Mouse (Mus musculus): ENCODE results near the gene Gm15737. TPM values are rescaled to one million over a fixed set of nuclear protein-coding genes. Genes with fewer than 3 reads are reported as not detected.

Gene Gm15737
- polyA plus RNA-seq (2016; fragmentation: Nextera tagmentation; extraction: Ambion mirVana): 0.04 TPM in 1 of 2 replicates, not detected in the other

- no peaks in the 10 kb centered on the region for H3K27me3 ChIP-seq
- H3K36me3 ChIP-seq (replicated peaks): no peaks in the 10 kb centered on the region
- WGBS: 66% methylated on average over 4 of the region's 4 CpGs
- no peak for ATAC-seq (ENCODE audit: low FRiP score)
- no peak within 1 kb of the TSS for H3K9ac ChIP-seq
- H3K4me2 ChIP-seq: no peak within 1 kb of the TSS
- peaks cover 3% of the 10 kb centered on the region; the same call in 1 of the 2 replicates for H3K4me1 ChIP-seq
- no peaks in the 10 kb centered on the region for H3K9me3 ChIP-seq
- H3K27ac ChIP-seq: no peak within 1 kb of the TSS
- H3K4me3 ChIP-seq (replicated peaks): no peak within 1 kb of the TSS
Measured at GRCm38 (mm10) chr6:92869089-92869581, at the start of gene Gm15737. TSS of gene Gm15737 (plus strand) at chr6:92869357.

DNA sequence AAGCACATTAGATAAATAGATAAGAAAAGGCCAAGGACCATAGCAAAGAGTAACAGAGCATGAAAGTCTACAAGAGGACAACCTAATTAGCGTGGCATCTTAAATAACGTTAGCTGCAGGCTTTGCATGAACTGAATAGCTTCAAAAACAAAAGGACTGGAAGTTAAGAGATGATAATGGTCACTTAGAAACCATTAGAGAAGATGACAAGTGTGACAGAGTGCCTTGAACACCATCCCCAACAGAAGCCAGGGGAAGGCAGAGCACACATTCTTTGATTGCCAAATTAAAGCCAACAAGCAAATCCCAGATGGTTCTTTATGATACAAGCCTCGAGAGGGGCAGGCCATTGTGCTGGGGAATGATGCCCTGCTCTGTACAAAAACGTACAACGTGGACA is 47.6 kb upstream of the Gm15737 start:
- 16% methylated on average over 5 of the region's 5 CpGs for WGBS
- Histone ChIP-seq H3K27ac (no peak overlapping the region), H3K4me1 (peaks cover 21% of the 10 kb centered on the region), H3K27me3 (peaks cover 18% of the 10 kb centered on the region; the same call in 1 of the 2 replicates), H3K9me3 (no peaks in the 10 kb centered on the region), H3K4me2 (no peak overlapping the region), H3K9ac (no peak overlapping the region), H3K4me3 (replicated peaks) (no peak overlapping the region), H3K36me3 (replicated peaks) (no peaks in the 10 kb centered on the region)
- ATAC-seq (ENCODE audit: low FRiP score): no peak

DNA sequence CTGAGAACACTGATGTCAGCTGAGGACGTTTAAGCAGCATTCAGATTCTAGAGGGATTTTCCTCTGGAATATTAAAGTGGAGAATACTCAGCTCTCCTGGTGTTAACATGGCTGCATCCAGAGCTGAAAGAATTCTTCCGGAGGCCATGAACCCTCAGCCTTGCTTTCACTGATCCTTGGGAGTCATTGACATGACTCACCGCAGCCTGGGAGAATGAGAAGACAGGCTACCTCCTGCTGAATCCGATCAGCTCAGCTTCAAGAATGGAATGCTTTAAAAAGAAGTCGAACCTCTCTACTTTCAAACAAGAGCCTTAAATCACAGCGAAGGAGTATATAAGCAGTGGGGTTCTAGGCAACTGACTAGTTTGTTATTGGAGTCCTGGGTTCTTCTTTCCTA is 47.2 kb upstream of the Gm15737 start:
- H3K4me1 ChIP-seq: peaks cover 19% of the 10 kb centered on the region
- no peak overlapping the region for H3K4me2 ChIP-seq
- no peak overlapping the region for H3K27ac ChIP-seq
- WGBS: 31% methylated on average over 6 of the region's 6 CpGs
- no peaks in the 10 kb centered on the region for H3K9me3 ChIP-seq
- H3K27me3 ChIP-seq: peaks cover 15% of the 10 kb centered on the region; the same call in 1 of the 2 replicates
- no peaks in the 10 kb centered on the region for H3K36me3 ChIP-seq (replicated peaks)
- ATAC-seq (ENCODE audit: low FRiP score): no peak
- no peak overlapping the region for H3K4me3 ChIP-seq (replicated peaks)
- no peak overlapping the region for H3K9ac ChIP-seq

- no peak overlapping the region for H3K4me3 ChIP-seq (replicated peaks)
- ATAC-seq (ENCODE audit: low FRiP score): no peak
- no peak overlapping the region for H3K9ac ChIP-seq
- no peak overlapping the region for H3K4me2 ChIP-seq
- peaks cover 13% of the 10 kb centered on the region for H3K4me1 ChIP-seq
- no peaks in the 10 kb centered on the region for H3K9me3 ChIP-seq
- no peaks in the 10 kb centered on the region for H3K36me3 ChIP-seq (replicated peaks)
- 49% methylated on average over 7 of the region's 7 CpGs for WGBS
- H3K27ac ChIP-seq: no peak overlapping the region
- H3K27me3 ChIP-seq: 0 out of 2 replicates have a peak, but pooled peaks cover 8% of the 10 kb centered on the region
Measured at GRCm38 (mm10) chr6:92823991-92824390, 45.2 kb upstream of the Gm15737 start.

GRCm38 (mm10) chr6:92826561-92826960 is 42.6 kb upstream of the Gm15737 start:
- no peaks in the 10 kb centered on the region for H3K9me3 ChIP-seq
- no peak overlapping the region for H3K4me2 ChIP-seq
- no peak for ATAC-seq (ENCODE audit: low FRiP score)
- no peaks in the 10 kb centered on the region for H3K36me3 ChIP-seq (replicated peaks)
- no peak overlapping the region for H3K27ac ChIP-seq
- WGBS: 89% methylated on average over 5 of the region's 5 CpGs
- H3K9ac ChIP-seq: no peak overlapping the region
- no peak overlapping the region for H3K4me3 ChIP-seq (replicated peaks)
- peaks cover 8% of the 10 kb centered on the region for H3K4me1 ChIP-seq
- 0 out of 2 replicates have a peak, but pooled peaks cover 7% of the 10 kb centered on the region for H3K27me3 ChIP-seq

- 46% methylated on average over 5 of the region's 5 CpGs for WGBS
- 0 out of 2 replicates have a peak, but pooled peaks cover 7% of the 10 kb centered on the region for H3K27me3 ChIP-seq
- H3K9me3 ChIP-seq: no peaks in the 10 kb centered on the region
- no peak overlapping the region for H3K9ac ChIP-seq
- ATAC-seq (ENCODE audit: low FRiP score): no peak
- H3K4me2 ChIP-seq: no peak overlapping the region
- H3K4me3 ChIP-seq (replicated peaks): no peak overlapping the region
- H3K36me3 ChIP-seq (replicated peaks): no peaks in the 10 kb centered on the region
- no peaks in the 10 kb centered on the region for H3K4me1 ChIP-seq
- no peak overlapping the region for H3K27ac ChIP-seq
Measured at GRCm38 (mm10) chr6:92827360-92827759, 41.8 kb upstream of the Gm15737 start.

DNA sequence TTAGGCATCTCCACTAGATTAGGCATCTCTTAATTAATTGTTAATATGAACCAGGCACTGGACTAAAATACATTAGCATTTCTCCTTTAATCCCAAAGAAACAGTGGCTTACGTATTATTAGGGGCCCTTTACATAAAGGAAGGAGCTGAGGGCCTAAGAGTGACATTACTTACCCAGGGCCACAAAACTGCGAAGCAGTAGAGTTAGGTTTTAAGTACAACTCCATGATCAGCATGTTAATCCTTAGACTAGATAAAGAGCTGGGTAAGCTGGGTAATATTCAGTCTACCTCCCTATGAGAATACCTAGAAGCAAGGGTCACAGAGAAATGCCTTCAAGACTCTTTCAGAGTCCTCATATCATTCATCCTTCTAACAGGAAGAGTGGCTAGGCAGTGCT is 40.0 kb upstream of the Gm15737 start:
- ATAC-seq (ENCODE audit: low FRiP score): no peak
- H3K4me2 ChIP-seq: no peak overlapping the region
- H3K9me3 ChIP-seq: no peaks in the 10 kb centered on the region
- H3K27me3 ChIP-seq: no peaks in the 10 kb centered on the region
- no peak overlapping the region for H3K4me3 ChIP-seq (replicated peaks)
- no peak overlapping the region for H3K27ac ChIP-seq
- 83% methylated on average over 2 of the region's 2 CpGs for WGBS
- H3K36me3 ChIP-seq (replicated peaks): no peaks in the 10 kb centered on the region
- no peak overlapping the region for H3K9ac ChIP-seq
- no peaks in the 10 kb centered on the region for H3K4me1 ChIP-seq

- H3K9ac ChIP-seq: no peak overlapping the region
- no peaks in the 10 kb centered on the region for H3K36me3 ChIP-seq (replicated peaks)
- H3K27me3 ChIP-seq: no peaks in the 10 kb centered on the region
- H3K4me1 ChIP-seq: no peaks in the 10 kb centered on the region
- ATAC-seq (ENCODE audit: low FRiP score): no peak
- WGBS: 91% methylated on average over 2 of the region's 2 CpGs
- no peak overlapping the region for H3K27ac ChIP-seq
- H3K9me3 ChIP-seq: no peaks in the 10 kb centered on the region
- H3K4me2 ChIP-seq: no peak overlapping the region
- H3K4me3 ChIP-seq (replicated peaks): no peak overlapping the region
Measured at GRCm38 (mm10) chr6:92831106-92831505, 38.1 kb upstream of the Gm15737 start.

DNA sequence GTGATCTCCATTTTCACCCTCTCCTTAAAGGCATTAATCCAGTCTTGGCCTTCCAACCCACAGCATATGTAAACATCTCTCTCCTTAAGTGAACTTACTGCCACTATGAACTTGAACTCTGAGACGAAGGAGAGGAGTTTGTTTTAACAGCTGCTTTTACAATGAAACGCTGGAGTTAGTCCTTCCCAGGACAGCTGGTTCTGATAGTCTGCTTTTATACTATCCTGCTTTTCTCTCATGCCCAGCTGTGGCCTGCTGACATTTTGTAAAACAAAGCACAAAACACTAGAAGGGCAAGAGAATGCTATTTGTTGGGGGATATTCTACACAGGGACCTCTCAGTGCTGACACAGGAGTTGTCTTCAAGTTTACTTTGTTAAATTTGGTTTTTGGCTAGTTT is 27.2 kb upstream of the Gm15737 start:
- Histone ChIP-seq H3K4me1 (no peaks in the 10 kb centered on the region), H3K27ac (no peak overlapping the region), H3K9me3 (no peaks in the 10 kb centered on the region), H3K27me3 (no peaks in the 10 kb centered on the region), H3K4me2 (no peak overlapping the region), H3K9ac (no peak overlapping the region), H3K4me3 (replicated peaks) (no peak overlapping the region), H3K36me3 (replicated peaks) (no peaks in the 10 kb centered on the region)
- no peak for ATAC-seq (ENCODE audit: low FRiP score)
- WGBS: 18% methylated on average over 2 of the region's 2 CpGs

GRCm38 (mm10) chr6:92843474-92843873 is 25.7 kb upstream of the Gm15737 start:
- no peak overlapping the region for H3K4me2 ChIP-seq
- 85% methylated on average over 2 of the region's 2 CpGs for WGBS
- no peak for ATAC-seq (ENCODE audit: low FRiP score)
- H3K27me3 ChIP-seq: no peaks in the 10 kb centered on the region
- no peak overlapping the region for H3K9ac ChIP-seq
- no peak overlapping the region for H3K27ac ChIP-seq
- no peaks in the 10 kb centered on the region for H3K36me3 ChIP-seq (replicated peaks)
- no peak overlapping the region for H3K4me3 ChIP-seq (replicated peaks)
- H3K9me3 ChIP-seq: no peaks in the 10 kb centered on the region
- H3K4me1 ChIP-seq: no peaks in the 10 kb centered on the region

DNA sequence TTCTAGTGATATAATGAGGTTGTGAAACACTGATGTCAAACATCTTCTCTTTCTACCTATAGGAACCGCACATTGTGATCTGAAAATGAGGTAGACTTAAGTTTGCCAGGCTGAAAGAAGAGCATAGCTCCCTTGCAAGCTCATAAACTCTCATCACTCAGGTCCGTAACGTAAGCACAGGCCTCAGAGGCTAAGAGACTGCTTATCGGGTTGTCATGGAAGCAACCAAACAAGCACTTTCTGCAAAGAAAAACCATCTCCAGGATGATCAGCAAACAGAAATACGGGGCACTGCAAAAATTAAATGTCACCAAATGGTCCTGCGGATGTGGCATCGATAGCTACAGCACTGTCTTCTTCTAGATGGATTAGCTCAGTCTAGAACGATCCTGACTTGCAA is 23.3 kb upstream of the Gm15737 start:
- WGBS: 91% methylated on average over 8 of the region's 8 CpGs
- H3K4me3 ChIP-seq (replicated peaks): no peak overlapping the region
- ATAC-seq (ENCODE audit: low FRiP score): no peak
- H3K9ac ChIP-seq: no peak overlapping the region
- no peak overlapping the region for H3K27ac ChIP-seq
- H3K27me3 ChIP-seq: no peaks in the 10 kb centered on the region
- no peak overlapping the region for H3K4me2 ChIP-seq
- no peaks in the 10 kb centered on the region for H3K9me3 ChIP-seq
- peaks cover 8% of the 10 kb centered on the region for H3K4me1 ChIP-seq
- H3K36me3 ChIP-seq (replicated peaks): no peaks in the 10 kb centered on the region

DNA sequence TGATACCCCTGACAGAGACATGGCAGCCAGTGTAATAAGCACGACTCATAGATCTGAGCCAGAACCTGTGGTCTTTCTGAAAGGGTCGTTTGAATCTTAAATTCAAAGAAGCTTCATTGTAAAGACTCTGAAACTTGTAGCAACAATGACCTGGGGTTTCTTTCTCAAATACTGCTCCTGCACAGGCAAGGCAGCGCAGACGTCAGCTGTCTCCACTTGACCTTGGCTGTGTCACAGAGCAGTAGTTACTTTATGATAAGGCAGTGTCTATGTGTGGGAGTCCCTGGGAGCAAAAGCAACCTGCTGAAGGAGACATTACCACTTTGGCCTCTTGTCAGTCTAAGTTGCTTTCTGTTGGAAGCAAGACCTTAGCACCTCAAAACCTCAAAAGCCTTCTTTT is 22.5 kb upstream of the Gm15737 start:
- WGBS: 57% methylated on average over 4 of the region's 4 CpGs
- no peaks in the 10 kb centered on the region for H3K9me3 ChIP-seq
- H3K4me3 ChIP-seq (replicated peaks): no peak overlapping the region
- H3K27me3 ChIP-seq: no peaks in the 10 kb centered on the region
- H3K4me2 ChIP-seq: no peak overlapping the region
- H3K36me3 ChIP-seq (replicated peaks): no peaks in the 10 kb centered on the region
- no peak overlapping the region for H3K9ac ChIP-seq
- ATAC-seq (ENCODE audit: low FRiP score): no peak
- peaks cover 8% of the 10 kb centered on the region for H3K4me1 ChIP-seq
- H3K27ac ChIP-seq: no peak overlapping the region

GRCm38 (mm10) chr6:92849208-92849607 is 19.9 kb upstream of the Gm15737 start:
- Histone ChIP-seq H3K27ac (no peak overlapping the region), H3K9ac (no peak overlapping the region), H3K36me3 (replicated peaks) (no peaks in the 10 kb centered on the region), H3K4me2 (no peak overlapping the region), H3K27me3 (no peaks in the 10 kb centered on the region), H3K4me1 (peaks cover 8% of the 10 kb centered on the region), H3K9me3 (no peaks in the 10 kb centered on the region), H3K4me3 (replicated peaks) (no peak overlapping the region)
- no peak for ATAC-seq (ENCODE audit: low FRiP score)
- WGBS: 95% methylated on average over 9 of the region's 9 CpGs

Data from forebrain, embryonic 12.5 days (tissue).